ENCODE assay signal across 13 mouse cellular contexts in genomic region chr4:139977308-139977781, GRCm38 (mm10). TPM values are rescaled to one million over a fixed set of nuclear protein-coding genes. Genes with fewer than 3 reads are reported as not detected.
DNase-seq lines count a peak whose midpoint lies in the region; ATAC-seq and TF ChIP-seq lines count a peak whose summit lies in the region.
"Had no signal": no experiment of that assay in that cellular context is flagged by ENCODE, and none has a peak within 500 bp of the region (broad histone marks: within the 10 kb centered on the region; RNA-seq: fewer than 3 reads in every experiment).

No protein-coding gene starts in this region.

- H3K4me3 ChIP-seq in kidney, adult 2 months (ENCODE audit: insufficient read depth, low read depth, low read length): no peak overlapping the region
- H3K4me3 ChIP-seq in brown adipose tissue, adult 24 weeks (ENCODE audit: insufficient read depth, low read depth, low read length): no peak overlapping the region
- no peak overlapping the region for H3K4me3 ChIP-seq in intestine, embryonic 15.5 days (replicated peaks)
- H3K4me3 ChIP-seq in neural tube, embryonic 12.5 days: no peak overlapping the region
- H3K4me3 ChIP-seq: left cerebral cortex, adult 2 months had no signal

- H3K9me3 ChIP-seq in intestine, embryonic 15.5 days: no peaks in the 10 kb centered on the region
- H3K9me3 ChIP-seq in neural tube, embryonic 12.5 days: no peaks in the 10 kb centered on the region

- no peak overlapping the region for H3K27ac ChIP-seq in kidney, adult 2 months (ENCODE audit: insufficient read depth, low read depth, low read length)
- peak overlapping the region; percentile 92 for H3K27ac ChIP-seq in brown adipose tissue, adult 24 weeks (replicated peaks; ENCODE audit: low read depth, low read length)
- no peak overlapping the region for H3K27ac ChIP-seq in intestine, embryonic 15.5 days
- H3K27ac ChIP-seq in neural tube, embryonic 12.5 days: no peak overlapping the region; the same call in 1 of the 2 replicates
- H3K27ac ChIP-seq: left cerebral cortex, adult 2 months; macrophage had no signal

- ATAC-seq in intestine, embryonic 15.5 days: peak; percentile 50; the same call in 1 of the 2 replicates
- peak; percentile 29; the same call in 1 of the 2 replicates for ATAC-seq in neural tube, embryonic 12.5 days (ENCODE audit: low FRiP score, low read depth)

- H3K4me2 ChIP-seq in intestine, embryonic 15.5 days (replicated peaks): no peak overlapping the region; the same call in 1 of the 2 replicates
- H3K4me2 ChIP-seq in neural tube, embryonic 12.5 days (replicated peaks): no peak overlapping the region

- no peak for TF ChIP-seq CTCF in kidney, adult 2 months (conservative IDR thresholded peaks at IDR 0.05; ENCODE audit: insufficient read depth, insufficient read length, low read depth, low read length)

- H3K36me3 ChIP-seq in kidney, adult 2 months (ENCODE audit: control insufficient read depth, insufficient read depth, low read length): no peaks in the 10 kb centered on the region
- H3K36me3 ChIP-seq in intestine, embryonic 15.5 days: no peaks in the 10 kb centered on the region
- H3K36me3 ChIP-seq in neural tube, embryonic 12.5 days: no peaks in the 10 kb centered on the region

- peak; percentile 48 for DNase-seq in kidney, adult 2 months
- DNase-seq in kidney, postnatal 10 days: no peak
- no peak for DNase-seq in gastrocnemius, postnatal 4 days (ENCODE audit: low spot score in 2 of 2)
- no peak for DNase-seq in c-Kit-positive CD71-positive TER-119-positive erythroid progenitor cells, embryonic 14.5 days (ENCODE audit: low spot score)
- DNase-seq: adrenal gland, adult 8-10 months; gastrocnemius, postnatal 14 days had no signal

- no peak for TF ChIP-seq POLR2A in kidney, adult 2 months (IDR thresholded peaks at IDR 0.05; ENCODE audit: low read depth, low read length)

- no peaks in the 10 kb centered on the region for H3K27me3 ChIP-seq in kidney, adult 2 months (replicated peaks; ENCODE audit: control insufficient read depth, insufficient read depth, low read length)
- H3K27me3 ChIP-seq in intestine, embryonic 15.5 days (replicated peaks): no peaks in the 10 kb centered on the region
- no peaks in the 10 kb centered on the region for H3K27me3 ChIP-seq in neural tube, embryonic 12.5 days (replicated peaks)

- WGBS in kidney, adult 2 months: 12% methylated on average over 5 of the region's 5 CpGs
- WGBS in intestine, embryonic 15.5 days: 21% methylated on average over 5 of the region's 5 CpGs
- WGBS in neural tube, embryonic 12.5 days: 5% methylated on average over 5 of the region's 5 CpGs

- peaks cover 16% of the 10 kb centered on the region for H3K4me1 ChIP-seq in kidney, adult 2 months (ENCODE audit: control insufficient read depth, insufficient read depth, low read length)
- peaks cover 15% of the 10 kb centered on the region; the same call in 1 of the 2 replicates for H3K4me1 ChIP-seq in brown adipose tissue, adult 24 weeks (ENCODE audit: control insufficient read depth, insufficient read depth, insufficient read length, low read length)
- peaks cover 21% of the 10 kb centered on the region for H3K4me1 ChIP-seq in intestine, embryonic 15.5 days (replicated peaks)
- peaks cover 21% of the 10 kb centered on the region for H3K4me1 ChIP-seq in neural tube, embryonic 12.5 days

- H3K9ac ChIP-seq in intestine, embryonic 15.5 days: no peak overlapping the region
- H3K9ac ChIP-seq in neural tube, embryonic 12.5 days: no peak overlapping the region

RNA-seq across cellular contexts. Expression of gene Klhdc7a, which starts 9.5 kb away (rescaled TPM):
- 39.9 and 46.7 TPM in 2 replicates for polyA plus RNA-seq in kidney, adult 2 months (2012; rRNA removed)
- 79.8 and 109 TPM in 2 replicates for polyA plus RNA-seq in brown adipose tissue, adult 24 weeks (2012; ENCODE audit: insufficient read depth, insufficient read length, missing spikeins)
- polyA plus RNA-seq in intestine, embryonic 15.5 days (2015; fragmentation: Nextera tagmentation; extraction: Ambion mirVana): 0.25 and 0.37 TPM in 2 replicates
- polyA plus RNA-seq in neural tube, embryonic 12.5 days (2016; fragmentation: Nextera tagmentation; extraction: Ambion mirVana): 0.04 TPM in 1 of 2 replicates, not detected in the other
- total RNA-seq in gastrocnemius, postnatal 4 days (2021): 1 to 10 TPM in 1 of 2 experiments, under 1 TPM in 1; 0.44 to 1.3 TPM
- total RNA-seq: common myeloid progenitor, adult 5-6 weeks; hematopoietic stem cell, adult 5-6 weeks had no signal
- polyA plus RNA-seq: macrophage had no signal

Comparison
In these comparisons a context has a peak if more than half of its experiments do, and no peak if none do; other contexts are left out.
1. RNA of gene Klhdc7a, which starts 9.5 kb away (polyA plus RNA-seq): 79.8 to 109 TPM in brown adipose tissue, adult 24 weeks and 39.9 to 46.7 TPM in kidney, adult 2 months; 0.25 to 0.37 TPM in intestine, embryonic 15.5 days and 0.04 TPM in neural tube, embryonic 12.5 days; every median in the first group is over 10 times any median in the second.